Mouse (Mus musculus) kidney, adult 9 months (tissue): ENCODE measurements at regions not wholly inside any gene's neighbourhood (a gene's known extent, or its start where the extent isn't known, plus 50 kb on each side); places are given as distances from the start of the nearest gene placed in this dataset.
"Not testable (repeated sequence)": the region's sequence is repeated elsewhere in the genome, so short reads cannot be mapped to it uniquely, and the experiment has no call there.

Experiments
- DNase-seq: peaks from one replicate; pipeline ENCODE4 v3.0.0; 2022

GRCm38 (mm10) chr2:149283274-149283673 is 121.6 kb upstream of the Cst10 start:
- no peak for DNase-seq

- no peak for DNase-seq
These were observed 120.7 kb upstream of the Cst10 start for GRCm38 (mm10) chr2:149284199-149284598.

GRCm38 (mm10) chr2:149296936-149297335 is 107.9 kb upstream of the Cst10 start:
- not testable (repeated sequence) for DNase-seq

GRCm38 (mm10) chr2:149305553-149305952 is 99.3 kb upstream of the Cst10 start:
- DNase-seq: no peak

- DNase-seq: peak; percentile 45
These were observed 54.5 kb upstream of the Cst10 start for GRCm38 (mm10) chr2:149350239-149350811.
